Mouse (Mus musculus) heart, postnatal 10 days (tissue): ENCODE data around the gene Nol6. TPM values are rescaled to one million over a fixed set of nuclear protein-coding genes. Genes with fewer than 3 reads are reported as not detected.

ENCODE experiments used
- DNase-seq, 2 experiments: peaks; one replicate each; pipeline ENCODE4 v3.0.0; 2021
- intact Hi-C: fragments of 180-260 bp; cut with DNase I; formaldehyde crosslinking; loops from one replicate; pipeline ENCODE4 v1.15.1; 2025
- total RNA-seq, 2 experiments: library from RNA; stranded (reverse); gene quantifications; 2 replicates each; pipeline ENCODE4 v1.2.3; 2021

Gene Nol6
- total RNA-seq = 10 to 100 TPM; 21.3 to 22.8 TPM

DNA sequence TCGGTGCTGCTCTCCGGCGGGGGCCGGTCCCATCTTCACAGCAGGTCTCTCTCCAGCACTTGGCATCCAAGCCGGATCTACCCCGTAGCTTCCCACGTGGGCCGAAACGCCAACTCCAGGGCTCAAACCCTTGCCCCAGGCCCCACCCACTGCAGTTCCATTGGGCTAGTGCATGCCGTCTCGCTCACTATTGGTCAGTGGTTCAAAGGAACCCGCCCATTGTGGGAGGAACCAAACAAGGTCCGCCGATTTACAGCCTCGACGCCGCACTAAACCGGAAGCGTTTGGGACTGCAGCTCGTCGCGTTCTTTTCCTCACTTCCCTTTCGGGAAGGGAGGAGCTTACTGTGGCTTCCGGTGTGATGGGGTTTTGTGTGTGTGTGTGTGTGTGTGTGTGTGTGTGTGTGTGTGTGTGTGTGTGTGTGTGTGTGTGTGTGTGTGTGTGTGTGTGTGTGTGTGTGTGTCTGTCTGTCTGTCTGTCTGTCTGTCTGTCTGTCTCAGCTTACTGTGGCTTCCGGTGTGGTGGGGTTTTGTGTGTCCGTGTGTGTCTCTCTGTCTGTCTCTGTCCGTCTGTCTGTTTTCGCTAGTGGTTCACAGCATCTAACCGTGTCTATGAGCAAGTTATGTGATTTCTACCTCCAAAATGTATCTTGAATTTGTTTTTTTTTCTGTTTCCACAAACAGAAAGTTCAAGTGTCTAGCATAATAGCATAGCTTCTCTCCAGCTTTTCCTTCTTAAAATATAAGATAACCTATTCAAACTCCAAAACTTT lies at the start of gene Nol6:
Gene Nol6 (minus strand): TSS at position 276 of the 772 bp plus-strand sequence.
- intact Hi-C loops = loop anchor here (2.0 kb wide), 1 partner anchor 162 kb away; no protein-coding TSS in a partner anchor
- peak; percentile 99 for DNase-seq

DNA sequence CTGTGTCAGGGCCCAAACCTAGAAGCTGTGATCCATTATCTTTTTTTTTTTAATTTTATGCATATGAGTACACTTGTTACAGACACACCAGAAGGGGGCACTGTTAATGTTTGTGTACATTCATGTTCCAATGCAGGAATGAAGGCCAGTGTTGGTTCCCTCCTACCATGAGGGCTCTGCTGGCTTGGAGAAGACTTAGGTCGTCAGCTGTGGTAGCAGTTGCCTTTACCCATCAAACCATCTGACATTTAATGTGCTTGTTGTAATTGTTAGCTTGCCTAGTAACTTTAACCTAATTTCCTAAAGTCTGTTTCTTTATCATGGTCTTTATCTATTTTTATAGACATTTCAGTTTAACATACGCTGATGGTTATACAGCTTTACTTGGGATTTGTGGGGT lies 46.7 kb upstream of the Nol6 start:
- intact Hi-C loops = no loop called here
- no peak for DNase-seq

DNA sequence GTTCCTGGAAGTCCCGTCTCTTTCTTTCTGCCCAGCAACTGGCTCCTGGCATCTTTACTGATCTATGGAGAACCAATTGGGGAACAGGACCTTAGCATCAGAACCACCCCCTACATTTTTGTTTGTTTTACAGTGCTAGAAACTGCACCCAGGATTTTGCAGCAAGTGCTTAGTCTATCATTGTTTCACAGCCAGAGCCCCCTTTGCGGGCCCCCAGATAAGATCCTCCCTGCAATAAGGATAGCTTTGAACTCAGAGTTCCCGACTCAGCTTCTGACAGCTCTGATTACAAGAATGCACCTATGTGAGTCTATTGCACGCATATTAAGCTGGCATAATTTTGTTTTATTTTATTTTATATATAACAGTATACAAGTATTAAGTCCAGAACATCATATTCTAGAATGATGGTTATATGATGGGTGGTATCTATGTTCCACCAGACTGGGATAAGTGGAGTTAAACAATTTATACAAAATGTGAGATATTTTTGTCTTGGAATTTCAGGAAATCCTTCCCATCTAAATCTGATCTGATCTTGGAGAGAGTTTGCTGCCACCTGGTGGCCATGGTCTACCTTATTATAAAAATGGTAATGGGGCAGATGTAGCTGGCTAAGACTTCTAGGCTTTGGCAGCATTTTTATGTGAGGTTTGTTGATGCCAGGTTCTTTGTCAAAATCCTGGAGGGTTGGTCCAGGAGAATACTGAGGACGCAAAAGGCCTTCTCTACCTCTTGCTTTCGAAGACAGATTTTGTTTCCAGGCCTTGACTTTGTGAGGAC lies 41.6 kb upstream of the Nol6 start:
- peak; percentile 67 to 86 for DNase-seq
- intact Hi-C loops = loop anchor here (1.0 to 2.0 kb wide), 2 partner anchors 37 to 115 kb away; no protein-coding TSS in a partner anchor

DNA sequence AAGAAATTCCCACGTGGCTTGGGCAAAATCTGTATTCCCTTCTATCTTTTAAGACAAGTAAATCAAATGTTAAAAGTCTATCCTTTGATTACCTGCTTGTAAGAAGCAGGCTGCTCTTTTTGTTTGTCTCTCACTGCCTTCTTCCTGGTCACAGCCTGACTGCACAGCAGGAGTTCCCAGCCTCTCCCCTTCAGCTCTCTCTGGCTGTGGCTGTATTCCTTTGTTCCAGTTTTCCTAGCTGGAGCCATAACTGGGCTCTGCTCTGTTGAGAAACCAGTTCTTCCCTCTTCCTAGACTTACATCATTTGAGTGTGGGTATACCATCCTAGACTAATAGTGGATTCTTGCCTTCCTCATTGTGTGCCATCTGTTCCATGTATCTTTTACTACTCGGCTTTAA lies 40.7 kb upstream of the Nol6 start:
- no peak for DNase-seq
- intact Hi-C loops = no loop called here

DNA sequence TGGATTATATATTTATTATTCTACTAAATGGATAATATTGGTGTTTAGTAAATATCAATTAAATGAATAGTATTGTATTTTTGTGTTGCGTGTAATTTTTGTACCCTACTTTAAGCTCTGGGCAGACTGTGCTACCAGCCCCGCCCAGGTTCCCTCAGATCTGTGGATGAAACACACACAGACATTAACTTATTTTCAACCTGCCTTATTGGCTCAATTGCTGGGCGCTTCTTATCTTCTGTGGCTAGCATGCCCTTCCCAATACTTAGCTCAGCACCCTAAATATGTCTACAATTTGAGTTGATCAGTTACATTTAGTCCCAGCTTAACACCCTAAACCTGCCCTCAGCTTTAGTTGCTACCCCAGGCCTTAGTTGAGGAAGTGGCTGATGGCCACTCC lies 37.0 kb upstream of the Nol6 start:
- intact Hi-C loops = no loop called here
- DNase-seq = no peak

DNA sequence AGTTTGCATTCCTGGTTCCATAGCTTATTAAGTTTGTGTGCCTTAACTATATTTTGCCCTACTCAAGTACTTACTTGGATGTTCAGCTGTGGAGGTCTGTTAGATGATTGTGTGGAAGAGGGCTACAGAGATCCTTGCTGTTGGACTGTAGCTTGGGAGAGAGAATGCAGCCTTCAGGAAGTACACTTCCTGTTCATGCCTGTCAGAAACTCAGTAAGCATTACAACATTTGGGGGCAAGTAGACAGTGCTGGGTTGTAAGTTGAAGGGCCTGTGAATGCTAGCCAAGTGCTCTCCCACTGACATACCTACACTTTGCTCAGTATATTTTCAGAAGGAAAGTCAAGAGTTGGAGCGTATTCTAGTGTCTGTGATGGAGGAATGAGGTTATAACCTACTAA lies 34.0 kb upstream of the Nol6 start:
- DNase-seq = no peak
- intact Hi-C loops = no loop called here

DNA sequence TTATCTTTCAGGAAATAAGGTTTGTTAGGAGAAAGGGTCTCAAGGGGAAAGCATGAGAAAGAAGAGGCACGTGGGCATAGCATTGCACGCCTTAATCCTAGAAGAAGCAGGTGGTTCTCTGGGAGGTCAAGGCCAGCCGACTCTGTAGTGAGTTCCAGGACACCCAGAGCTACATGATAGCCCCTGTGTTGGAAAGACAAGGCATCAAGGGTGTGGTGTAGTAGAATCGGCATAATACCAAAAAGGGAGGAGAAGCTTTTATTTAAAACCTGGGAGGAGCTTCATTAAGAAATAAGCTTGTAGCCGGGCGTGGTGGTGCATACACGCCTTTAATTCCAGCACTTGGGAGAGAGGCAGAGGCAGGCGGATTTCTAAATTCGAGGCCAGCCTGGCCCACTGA lies 32.7 kb upstream of the Nol6 start:
- intact Hi-C loops = no loop called here
- DNase-seq = no peak

DNA sequence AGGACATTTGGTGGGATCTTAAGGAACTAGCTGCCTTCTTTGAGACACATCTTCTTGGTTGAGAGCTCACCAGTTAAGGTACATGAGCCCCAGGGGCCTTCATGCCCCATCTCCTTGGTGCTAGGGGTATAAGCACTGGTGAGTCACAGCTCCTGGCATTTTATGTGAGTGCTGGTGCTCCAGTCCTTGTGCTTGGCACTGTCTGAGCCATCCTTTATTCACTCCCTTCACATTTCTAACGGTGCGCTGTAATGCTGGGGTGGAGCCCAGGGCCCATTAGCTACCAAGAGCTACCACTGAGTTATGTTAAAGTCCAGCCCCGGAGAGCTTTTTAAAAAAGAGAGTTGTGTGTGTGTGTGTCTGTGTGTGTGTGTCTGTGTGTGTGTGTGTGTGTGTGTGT lies 28.9 kb upstream of the Nol6 start:
- no peak for DNase-seq
- intact Hi-C loops = no loop called here

DNA sequence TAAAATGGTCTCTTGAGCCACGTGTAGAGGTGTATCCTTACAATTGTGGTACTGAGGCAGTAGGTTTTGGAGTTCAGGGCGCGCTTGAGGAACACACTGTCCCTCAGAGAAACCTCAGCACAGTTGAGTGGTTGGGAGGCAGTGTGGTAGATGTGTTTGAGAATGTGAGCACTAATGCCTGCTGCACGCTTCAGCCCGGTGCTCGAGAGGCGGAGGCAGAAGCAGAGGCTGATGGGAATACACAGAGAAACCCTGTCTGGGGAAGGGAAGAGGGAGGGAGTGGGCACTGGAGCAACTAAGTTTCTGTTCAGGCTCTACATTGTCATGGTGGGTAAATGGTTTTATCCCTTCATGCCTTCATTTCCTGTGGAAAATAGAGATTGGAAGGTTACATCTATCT lies 26.9 kb upstream of the Nol6 start:
- no peak for DNase-seq
- intact Hi-C loops = no loop called here

DNA sequence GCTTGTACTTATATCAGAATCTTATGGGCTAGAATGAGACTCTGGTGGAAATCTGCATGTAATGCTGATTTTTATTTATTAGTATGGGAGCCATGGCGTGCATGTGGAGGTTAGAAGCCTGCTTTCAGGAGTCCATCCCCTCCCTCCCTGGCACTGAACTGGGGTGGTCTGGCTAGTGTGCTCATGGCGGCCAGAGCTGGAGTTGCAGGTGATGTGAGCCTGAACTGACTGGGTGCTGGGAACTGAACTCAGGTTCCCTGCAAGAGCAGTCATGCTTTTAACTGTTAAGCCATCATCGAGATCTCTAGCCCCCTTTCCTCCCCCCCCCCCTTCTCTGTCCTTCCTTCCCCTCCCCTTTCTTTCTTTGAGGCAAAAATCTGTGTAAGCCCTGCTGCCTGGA lies 25.6 kb upstream of the Nol6 start:
- intact Hi-C loops = no loop called here
- no peak for DNase-seq

DNA sequence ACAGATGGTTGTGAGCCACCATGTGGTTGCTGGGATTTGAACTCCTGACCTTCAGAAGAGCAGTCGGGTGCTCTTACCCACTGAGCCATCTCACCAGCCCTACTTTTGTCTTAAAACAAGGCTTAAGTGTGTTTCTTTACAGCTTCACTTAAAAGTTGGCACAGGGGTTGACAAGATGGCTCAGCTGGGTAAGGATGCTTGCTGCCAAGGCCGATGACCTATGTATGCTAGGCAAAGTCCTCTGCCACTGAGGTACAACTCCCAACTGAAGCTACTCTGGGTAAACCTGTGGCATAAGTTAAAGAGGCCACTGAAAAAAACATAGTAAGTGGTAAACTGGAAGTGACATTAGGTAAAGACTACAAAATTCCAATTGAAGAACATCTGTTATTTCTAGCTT lies 18.3 kb upstream of the Nol6 start:
- DNase-seq = no peak

DNA sequence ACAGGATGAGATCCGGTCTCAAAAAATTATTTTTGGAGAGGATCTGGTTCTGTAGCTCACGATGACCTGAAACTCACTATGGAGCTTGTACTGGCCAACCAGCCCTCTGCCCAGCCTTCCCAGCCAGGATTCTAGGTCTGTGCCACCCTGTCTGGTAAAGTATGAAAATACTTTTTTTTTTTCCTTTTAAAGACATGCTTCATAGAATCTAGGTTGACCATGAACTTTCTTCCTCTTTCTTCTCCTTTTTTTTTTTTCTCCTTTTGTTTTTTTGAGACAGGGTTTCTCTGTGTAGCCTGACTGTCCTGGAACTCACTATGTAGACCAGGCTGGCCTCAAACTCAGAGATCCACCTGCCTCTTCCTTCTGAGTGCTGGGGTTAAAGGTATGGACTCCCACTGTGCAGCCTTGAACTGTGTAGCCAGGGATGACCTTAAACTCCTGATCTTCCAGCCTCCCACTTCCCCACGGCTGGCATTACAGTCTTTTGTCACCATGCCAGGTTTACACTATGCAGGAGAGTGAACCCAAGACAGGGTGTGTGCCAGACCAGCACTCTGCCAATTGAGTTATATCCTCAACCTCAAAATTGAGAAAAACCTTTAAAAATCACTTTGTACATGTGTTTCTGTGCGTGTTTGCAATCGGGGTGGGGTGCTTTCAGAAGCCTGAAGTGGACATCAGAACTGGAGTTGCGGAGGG lies 16.1 kb upstream of the Nol6 start:
- intact Hi-C loops = no loop called here
- DNase-seq = no peak

More for the DNA sequence above, 18.3 kb upstream of the Nol6 start:
- intact Hi-C loops = no loop called here

DNA sequence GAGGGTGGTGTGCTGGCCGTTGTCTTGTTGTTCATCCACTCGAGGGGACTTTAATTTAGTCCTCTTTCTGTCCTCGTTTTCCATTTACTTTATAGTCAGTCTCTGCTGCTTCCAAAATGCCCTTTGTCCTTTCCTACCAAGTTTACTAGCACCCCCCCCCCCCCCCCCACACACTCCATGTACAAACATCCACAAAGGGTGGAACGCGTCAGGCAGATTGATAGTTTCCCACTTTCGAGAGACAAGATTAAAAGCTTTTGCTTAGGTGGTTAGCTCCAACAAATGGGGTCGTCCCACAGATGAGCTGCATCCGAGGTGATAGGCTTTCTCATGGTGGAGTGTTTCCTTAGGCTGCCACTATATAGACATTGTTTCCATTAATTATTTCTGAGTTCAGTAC lies 12.6 kb upstream of the Nol6 start:
- intact Hi-C loops = loop anchor here (5.0 kb wide), 1 partner anchor 135 kb away; no protein-coding TSS in a partner anchor

DNA sequence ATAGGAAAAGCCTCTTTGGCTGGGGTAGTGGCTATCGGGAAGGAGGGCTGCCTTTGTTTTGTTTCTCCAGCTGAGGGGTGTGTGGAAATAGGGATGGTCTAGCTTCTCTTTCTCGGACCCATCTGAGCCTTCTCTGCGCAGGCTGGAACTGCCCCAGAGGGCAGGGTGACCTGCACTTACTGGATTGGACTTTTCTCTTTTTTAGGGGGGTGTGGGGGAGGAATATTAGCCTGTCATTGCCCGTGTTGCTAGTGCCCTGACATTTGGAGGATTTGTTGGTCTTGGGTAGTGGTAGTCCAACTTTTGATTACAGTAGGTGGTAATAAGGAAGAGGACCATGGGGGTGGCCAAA lies 12.2 kb upstream of the Nol6 start:
- intact Hi-C loops = loop anchor here (5.0 kb wide), 1 partner anchor 136 kb away; no protein-coding TSS in a partner anchor
- DNase-seq = peak; percentile 73 to 74

More for the DNA sequence above, 12.6 kb upstream of the Nol6 start:
- DNase-seq = no peak

DNA sequence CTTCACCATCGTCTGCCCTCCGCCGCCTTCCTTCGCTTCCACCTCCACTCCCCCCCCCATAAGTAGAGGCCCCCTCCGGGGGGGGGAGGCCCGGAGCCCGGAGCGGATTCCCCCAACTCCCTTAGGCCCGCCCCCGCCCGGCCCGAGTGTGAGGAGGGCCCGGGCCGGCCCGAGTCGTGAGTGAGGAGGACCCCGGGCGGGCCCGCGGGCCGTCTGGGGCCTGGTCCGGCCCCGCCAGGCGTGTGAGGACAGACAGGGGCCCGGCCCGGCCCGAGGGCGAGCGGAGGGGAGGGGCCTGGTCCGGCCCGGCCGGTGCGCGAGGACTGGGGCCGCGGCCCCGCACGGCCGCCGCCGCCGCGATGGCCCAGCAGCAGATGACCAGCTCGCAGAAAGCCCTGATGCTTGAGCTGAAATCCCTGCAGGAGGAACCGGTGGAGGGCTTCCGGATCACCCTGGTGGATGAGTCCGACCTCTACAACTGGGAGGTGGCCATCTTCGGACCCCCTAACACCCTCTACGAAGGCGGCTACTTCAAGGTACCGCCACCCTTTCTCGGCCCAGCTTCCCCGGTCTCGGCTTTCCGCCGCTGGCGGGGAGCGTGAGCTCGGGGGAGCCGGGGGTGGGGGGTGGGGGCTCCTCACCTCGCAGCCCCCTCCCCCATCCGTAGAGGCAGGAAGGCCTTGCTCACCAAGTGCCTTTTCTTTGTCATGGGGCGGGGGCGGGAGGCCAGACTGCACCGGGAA lies 11.6 kb upstream of the Nol6 start, which contains the start of gene Ube2r2:
Gene Ube2r2 (plus strand): TSS at position 33 of the 743 bp plus-strand sequence.
- intact Hi-C loops = loop anchor here (5.0 kb wide), 1 partner anchor 136 kb away; no protein-coding TSS in a partner anchor
- peak; percentile 80 to 82 for DNase-seq

DNA sequence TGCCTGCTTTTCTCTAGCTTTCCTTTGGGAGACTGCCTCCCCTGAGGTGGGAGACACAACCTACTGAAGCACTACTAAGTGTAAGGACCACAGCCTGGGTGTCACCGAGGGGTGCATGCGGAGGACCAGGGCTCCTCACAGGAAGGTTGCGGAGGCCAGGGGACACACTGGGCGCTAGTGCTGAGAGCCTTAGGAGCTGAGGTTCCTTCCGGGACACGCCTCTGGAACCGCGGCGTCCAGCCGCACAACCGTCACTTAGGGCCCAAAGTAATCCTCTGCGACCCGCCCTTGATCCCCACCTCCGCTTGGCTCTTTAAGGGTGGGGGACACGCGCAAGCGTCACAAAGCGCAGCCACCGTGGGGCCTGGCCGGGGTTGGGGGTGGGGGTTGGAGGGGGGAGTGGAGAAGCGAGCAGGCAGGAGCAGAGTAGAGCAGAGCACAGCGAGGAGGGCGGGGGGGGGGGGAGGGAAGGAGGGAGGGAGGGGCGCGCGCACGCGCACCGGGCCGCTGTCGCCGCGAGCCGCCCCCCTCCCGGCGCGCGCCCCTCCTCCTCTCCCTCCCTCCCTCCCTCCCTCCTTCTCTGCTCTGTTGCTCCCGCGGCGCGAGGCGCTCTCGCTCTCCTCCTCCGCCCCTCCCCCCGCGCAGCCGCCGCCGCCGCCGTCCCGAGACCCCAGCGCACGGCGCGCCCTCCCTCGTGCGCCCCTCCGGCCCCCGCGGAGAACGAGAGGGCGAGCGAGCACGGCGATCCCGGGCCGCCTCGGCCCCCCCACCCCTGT lies 10.9 kb upstream of the Nol6 start:
- intact Hi-C loops = loop anchor here (5.0 kb wide), 1 partner anchor 137 kb away; no protein-coding TSS in a partner anchor

DNA sequence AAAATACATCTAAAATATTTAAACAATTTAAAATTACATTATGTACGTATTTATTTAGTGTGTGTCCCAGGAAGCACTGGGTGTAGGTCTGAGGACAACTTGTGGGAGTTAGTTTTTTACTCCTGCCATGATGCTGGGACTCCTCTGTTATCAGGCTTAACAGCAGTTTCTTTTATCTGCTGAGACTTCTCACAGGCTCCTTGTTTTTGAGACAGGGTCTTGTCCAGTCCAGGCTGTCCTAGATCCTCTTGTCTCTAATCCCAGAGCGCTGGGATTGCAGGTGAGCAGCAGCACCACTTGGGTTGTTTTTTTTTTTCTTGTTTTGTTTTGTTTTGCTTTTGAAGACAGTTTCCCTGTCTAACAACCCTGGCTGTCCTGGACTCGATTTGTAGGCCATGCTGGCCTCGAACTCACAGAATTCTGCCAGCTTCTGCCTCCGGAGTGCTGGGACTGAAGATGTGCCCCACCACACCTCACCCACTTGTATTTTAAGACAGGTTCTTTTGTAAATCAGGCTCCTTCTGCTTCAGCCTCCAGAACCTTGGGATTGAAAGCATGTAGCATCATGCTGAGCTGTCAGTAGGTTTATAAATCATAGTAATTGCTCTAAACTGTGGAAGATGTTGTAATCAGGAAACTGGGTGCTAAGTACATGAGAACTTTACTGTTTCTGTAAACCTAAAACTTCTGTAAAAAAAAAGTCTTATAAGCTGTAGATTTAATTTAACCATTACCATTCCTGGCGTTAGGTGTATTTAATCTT lies 9.5 kb upstream of the Nol6 start:
- intact Hi-C loops = no loop called here
- DNase-seq = no peak

More for the DNA sequence above, 10.9 kb upstream of the Nol6 start:
- DNase-seq = peak; percentile 83 to 84

DNA sequence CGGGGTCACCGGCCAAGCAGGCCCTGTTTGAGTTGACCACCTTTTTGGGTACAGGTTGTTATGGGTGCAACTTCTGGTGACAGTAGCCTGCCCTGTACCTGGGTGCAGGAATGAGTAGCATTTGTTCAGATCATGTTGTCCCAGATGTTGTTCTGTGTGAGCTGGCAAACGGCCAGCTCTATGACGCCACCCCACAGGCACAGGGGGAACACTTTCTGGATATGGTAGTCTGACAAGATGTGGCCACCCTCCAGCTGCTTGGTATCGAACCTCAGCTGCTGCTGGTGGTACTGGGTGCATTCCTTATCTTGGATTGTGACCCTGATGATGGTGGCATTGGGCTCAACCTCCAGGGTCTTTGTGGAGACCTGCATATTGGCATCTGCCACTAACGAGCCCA lies 8.2 kb upstream of the Nol6 start:
- intact Hi-C loops = no loop called here
- DNase-seq = no peak

DNA sequence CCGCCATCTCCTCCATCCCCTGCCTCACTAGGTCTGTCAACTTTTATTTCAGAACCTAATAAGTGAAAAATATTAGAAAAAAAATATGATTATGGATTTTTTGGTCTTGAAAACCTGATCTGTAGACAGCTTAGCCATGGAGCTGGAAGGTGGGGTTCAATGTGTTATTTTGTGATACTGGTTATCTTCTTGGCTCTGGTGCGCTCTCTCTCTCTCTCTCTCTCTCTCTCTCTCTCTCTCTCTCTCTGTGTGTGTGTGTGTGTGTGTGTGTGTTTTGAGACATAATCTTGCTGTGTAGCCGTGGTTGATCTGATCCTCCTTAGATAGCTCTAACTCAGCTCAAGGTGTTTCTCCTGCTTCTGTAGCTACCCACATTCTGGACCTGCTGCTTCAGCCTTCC lies 5.6 kb upstream of the Nol6 start:
- intact Hi-C loops = loop anchor here (1.0 to 2.0 kb wide), 2 partner anchors 36 to 95 kb away; no protein-coding TSS in a partner anchor
- DNase-seq = no peak
